Mouse (Mus musculus) thymus, postnatal 36 days (tissue): ENCODE measurements at regions not wholly inside any gene's neighbourhood (a gene's known extent, or its start where the extent isn't known, plus 50 kb on each side); places are given as distances from the start of the nearest gene placed in this dataset.

Experiments used
- DNase-seq, 2 experiments: peaks; one replicate each; pipeline ENCODE4 v3.0.0; 2022; ENCODE audit warnings: mixed read lengths in 2 of 2

DNA sequence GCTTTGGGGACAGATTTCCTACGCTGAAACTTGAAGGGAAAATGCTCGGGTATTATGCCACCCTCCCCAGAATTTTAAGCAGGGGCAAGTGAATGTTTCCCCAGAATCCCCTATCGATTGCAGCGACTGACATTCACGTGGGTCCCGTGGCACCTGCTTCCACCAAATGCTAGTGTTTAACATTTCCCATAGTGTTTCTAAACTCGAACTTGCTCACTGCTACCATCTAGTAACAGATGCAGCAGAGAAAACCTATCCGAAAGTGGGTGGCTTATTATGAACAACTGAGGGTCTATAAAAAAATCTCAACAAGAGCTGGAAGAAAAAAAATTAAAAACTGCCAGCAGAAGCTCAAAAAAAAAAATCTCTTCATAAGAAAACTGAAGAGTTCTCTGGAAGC lies 284.2 kb downstream of the Rnf144a start:
- no peak for DNase-seq

DNA sequence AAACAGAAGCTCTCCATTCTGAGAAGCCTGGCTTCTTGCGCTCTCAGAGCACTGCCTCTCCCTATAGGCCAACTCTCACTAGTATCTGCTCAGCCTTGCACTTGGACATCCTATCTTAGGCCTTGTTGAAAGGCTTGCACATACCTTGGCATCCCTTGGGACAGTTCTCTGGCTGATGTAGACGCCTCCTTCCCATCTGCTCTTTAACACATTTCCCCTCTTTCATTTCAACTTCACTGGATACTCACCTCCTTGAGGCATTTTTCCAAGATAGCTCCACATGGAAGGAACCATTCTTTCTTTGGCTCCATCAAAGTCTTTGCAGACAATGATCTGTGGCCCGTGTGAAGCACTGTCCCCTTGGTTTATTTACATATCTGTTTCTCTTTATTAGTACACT lies 285.0 kb downstream of the Rnf144a start:
- DNase-seq: no peak

DNA sequence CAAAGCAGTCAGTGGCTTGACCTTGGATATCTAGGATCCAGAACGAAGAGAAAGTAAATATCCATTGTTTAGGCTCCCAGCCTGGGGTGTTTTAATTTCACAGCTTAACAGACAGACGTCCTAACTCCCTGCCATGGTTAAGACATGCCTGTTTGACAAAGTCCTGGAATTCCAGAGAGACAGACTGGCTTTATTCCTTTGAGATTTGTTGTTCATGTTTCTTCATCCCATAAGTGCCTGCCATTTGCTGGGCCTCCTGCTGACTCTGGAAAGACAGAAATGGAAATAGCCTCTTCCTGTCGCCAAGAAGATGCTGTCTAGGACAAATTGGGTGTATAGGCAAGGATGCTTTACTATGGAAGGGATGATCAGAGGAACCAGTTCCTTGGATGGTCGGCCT lies 285.5 kb downstream of the Rnf144a start:
- DNase-seq: no peak

DNA sequence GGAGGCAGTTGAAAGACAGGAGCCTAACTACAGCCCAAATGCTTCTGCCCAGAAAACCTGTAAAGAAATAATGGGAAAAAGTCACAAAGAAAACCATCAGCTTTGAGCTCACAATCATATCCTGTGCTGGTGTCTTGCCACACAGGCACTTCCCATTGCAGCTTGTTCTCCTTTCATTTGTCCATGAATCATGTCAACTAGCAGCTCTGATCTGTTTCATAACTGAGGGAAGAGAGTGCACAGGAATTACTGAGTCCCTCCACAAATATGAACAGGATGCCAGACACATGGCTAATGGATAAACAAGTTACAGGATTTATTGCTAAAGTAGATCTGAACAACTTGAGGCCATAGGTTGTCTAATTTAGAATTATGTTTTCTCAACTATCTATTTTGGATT lies 286.2 kb downstream of the Rnf144a start:
- DNase-seq: no peak

DNA sequence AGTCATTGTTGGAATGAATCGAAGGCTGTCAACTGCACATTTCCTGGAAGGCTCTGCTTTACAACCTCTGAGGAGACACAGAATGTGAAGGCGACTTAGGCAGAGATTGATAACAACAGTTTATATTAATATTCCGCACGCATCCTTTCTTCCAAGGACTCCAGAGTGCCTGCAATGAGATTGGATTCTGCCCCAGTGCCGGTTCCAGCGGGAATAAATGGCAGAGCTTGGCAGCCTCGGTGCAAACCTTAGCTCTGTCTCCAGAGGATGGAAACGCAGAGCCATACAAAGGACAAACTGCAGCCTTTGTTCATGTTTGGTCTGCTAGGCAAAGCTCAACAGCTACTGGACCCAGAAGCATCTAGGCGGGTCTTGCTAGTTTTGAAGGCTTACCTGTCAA lies 288.8 kb downstream of the Rnf144a start:
- DNase-seq: no peak

DNA sequence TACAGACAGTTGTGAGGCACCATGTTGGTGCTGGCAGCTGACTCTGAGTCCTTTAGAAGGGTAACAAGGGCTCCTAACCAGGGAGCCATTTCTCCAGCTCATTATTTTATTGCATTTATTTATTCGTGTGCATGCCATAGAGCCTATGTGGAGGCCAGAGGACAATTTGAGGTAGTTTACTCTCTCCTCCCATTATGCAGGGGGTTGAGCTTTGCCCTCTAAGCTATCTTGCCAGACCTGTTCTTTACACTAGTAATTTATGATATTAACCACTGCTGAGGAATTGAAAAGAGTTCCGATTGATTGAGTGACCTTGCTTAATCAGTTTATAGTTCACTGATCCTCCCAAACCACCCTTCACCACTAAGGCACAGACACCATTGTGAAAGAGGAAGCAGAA lies 290.8 kb downstream of the Rnf144a start:
- no peak for DNase-seq

DNA sequence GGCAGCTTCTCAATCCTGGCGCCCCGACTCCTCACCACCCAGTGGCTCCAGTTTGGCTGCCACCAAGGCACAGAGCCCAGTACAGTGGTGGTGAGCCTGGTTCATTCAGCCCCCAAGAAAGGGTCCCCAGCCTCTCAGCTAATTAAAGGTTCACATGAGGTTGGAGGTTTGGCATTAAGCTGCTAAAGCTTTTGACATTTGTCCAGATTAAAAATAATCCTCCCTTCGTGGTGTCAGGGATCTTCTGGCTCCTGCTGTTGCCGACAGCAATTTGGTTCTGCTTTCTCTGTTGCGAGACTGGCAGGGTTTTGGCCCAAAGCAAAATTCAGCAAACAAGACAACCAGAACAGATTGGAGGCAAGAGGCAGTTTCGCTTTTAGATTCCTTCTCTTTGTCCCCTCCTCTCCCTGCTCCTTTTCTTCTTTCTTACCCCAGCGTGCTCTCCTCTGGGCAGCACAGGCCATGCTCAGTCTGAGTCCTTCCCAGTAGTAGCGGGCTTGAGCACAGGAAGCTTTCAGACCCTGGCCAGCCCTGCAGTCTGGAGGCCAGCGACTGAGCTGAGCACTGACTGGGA lies 299.6 kb downstream of the Rnf144a start:
- no peak for DNase-seq

DNA sequence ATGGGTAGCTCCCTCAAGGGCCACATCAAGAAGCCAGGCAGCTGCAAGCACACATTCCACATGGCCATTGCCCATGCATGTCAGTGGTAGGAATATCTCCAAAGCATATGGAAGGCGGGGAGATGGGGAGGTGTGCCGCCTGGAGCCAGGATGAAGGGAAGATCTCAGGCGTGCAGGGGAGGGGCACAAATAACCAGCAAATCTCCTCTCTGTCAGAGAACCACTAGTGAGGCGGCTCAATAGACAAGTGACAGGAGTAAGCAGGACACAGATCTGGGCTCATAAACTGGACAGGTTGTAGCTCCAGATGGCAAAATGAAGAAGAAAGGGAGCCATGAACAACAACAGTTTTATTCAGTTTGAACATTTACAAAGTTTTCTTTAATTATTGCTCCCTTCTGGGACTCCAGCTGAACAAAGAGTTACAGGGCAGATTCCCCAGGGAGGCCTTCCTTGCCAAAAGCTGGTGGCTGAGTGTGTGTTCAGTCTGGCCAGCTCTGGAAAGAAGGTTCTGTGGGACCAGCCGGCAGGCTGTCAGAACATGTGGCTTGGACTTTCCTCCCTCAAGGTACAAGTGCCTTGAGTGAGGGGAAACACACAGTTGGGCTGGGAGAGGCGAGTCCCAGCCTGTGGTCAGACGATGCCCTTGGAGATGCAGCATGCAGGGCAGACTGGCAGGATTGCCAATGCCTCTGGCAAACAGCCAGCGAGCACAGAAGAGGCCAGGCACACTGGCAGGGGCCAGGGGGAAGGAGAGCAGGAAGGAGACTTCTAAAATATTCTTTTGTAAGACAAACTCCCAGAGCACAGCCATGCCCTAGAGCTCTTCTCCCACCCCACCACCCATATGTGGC lies 302.7 kb downstream of the Rnf144a start:
- no peak for DNase-seq

DNA sequence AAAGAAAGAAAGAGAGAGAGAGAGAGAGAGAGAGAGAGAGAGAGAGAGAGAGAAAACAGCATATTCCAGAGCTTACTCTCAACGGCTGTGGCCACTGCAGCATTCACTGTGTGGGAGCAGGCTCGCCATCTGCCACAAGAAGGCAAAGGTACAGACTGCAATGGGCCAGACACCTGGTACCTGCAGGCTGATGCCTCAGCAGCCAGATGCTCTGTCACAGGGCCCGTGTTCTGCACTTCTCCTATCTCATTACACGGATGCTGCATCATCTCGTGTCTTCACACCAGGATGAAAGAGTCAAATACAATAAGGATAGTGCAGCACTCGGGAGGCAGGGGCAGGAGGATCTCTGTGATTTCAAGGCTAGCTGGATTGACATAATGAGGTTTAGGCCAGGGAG lies 305.2 kb downstream of the Rnf144a start:
- no peak for DNase-seq

DNA sequence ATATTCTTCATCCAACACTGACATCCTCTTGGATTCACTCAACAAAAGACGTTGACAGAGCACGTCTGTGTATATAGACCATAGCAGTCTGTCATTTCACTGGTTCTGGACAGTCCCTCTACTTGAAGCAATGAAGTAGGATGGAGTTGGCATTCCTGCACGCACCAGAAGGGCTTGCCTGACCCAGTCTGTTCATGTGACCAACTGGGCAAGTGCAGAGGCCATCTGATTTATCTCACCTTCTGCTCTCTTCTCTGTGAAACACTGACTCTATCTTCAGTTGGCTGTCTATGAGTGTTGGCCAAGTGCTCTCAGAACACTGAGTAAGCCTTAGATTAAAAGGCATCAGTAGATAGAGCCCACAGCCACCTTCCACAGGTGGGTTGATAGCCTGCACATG lies 310.7 kb downstream of the Rnf144a start:
- no peak for DNase-seq

DNA sequence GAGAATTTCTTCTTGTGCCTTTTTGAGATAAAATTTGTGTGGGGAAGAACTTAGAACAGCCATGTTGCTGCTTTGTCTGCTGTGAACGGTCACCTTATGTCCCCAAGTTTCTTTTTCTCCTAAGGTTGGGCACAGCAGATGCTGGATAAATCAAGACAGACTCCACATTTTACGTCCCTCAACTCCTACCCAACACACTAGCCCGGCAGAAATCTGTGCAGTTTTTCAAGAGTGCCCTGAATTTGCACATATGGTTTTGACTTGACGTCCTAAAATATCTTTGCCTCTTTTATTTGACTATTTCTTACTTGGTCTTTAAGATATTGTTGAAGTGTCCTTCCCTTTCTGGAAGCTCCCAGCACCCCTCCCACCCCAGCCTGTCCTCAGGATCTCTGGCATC lies 312.7 kb downstream of the Rnf144a start:
- DNase-seq: no peak

DNA sequence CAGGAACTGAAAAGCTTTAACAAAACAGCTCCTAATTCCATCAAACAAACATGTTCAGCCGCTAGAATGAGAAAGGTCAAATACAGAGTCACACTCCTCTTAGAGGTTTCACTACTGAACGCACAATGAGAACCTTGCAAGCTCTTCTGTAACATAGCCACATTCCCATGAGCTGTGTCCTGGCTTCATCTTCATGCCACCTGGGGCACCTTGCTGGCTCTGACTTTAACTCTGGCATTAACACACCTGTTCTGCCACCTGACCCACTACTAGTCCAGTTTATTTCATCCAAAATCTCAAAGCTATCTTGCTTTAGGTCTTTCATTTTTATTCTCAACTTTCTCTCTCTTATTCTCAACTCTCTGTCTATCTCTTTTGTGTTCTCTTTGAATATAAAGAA lies 314.9 kb downstream of the Rnf144a start:
- DNase-seq: no peak

DNA sequence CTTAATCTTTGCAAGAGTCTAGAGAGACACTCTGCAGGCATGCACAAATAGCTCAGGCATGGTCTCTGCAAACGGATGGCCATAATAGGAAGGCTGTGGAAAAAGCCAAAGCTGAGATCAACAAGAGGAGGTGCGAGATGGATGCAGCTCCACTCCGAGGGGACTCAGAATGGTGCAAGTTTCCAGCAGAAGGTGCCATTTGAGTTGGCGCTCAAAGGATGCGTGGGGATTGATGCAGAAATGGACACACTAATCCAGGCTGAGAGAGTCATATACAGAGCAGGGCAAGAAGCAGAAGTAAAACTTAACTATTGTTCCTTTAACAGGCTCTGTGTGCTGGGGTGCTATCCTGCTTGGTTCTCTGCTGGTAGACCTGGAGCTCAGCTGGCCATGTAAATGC lies 315.9 kb downstream of the Rnf144a start:
- no peak for DNase-seq

DNA sequence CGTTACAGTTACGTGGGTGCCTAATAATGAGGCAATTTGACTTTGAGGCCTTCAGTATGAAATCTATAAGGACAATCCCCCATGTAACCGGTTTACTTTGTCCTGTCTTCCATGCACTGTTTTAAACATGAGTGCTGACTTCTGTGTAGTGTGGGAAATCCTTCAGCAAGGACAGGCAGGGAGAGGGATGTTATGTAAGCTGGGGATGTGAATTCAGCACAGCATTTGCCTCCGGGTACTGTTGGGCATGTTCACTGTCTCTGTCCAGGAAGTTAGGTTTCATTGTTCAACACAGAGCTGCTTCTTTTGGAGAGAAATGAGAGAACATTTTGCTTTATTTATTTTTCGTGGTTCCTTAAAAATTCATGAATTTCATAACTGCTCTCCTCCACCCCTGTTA lies 322.7 kb downstream of the Rnf144a start:
- no peak for DNase-seq

DNA sequence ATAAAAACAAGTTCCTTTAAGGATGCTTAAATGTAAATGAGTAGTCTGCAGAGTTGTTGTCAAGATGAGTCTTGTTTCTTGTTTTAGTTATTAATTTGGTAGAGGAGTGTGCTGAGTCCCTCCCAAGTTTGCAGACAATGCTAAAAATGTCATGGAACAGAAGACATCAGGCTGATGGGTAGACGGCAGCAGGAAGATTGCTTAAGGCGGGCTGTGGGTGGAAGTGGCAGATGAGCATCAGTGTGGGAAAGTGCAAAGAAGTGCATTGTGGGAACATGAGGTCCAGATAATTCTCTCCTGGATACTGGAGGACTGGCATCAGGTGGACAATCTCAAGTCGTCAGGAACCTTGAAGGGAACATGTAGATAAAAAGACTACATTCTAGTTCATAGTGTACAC lies 323.2 kb downstream of the Rnf144a start:
- no peak for DNase-seq

DNA sequence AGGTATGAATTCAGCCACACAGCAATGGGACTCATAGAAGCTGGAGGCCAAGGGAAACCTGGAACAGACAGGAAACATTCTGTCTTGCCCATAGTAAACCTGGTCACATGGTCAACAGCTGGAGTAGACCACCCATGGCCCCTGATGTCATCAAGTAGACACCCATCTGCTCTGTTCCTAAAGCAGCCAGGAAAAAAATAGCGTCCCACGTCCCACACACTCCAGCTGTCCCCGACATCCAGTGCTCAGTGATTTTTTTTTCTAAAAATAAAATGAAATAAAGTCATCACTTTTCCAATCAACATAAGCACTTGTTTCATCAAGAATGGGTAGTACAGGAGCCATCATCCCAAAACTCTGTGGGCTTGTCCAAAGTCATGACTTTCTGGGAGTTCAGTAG lies 326.7 kb downstream of the Rnf144a start:
- no peak for DNase-seq

DNA sequence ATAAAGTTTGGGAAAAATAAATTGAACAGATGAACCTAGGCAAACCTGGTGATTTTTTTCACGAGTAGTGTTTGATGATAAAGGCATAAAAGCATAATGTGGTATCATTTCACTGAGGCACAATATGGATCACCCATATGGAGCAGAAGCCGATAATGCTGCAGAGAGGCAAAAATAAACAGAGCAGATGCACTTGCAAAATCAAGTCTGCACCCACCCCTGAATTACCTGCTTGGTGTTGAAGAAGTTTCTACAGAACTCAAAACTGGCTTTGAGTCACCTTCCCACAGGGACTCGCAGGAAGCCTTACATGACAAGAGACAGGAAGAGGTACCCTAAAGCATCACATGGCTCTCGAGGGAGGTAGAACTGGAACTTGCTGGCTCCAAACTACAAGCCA lies 328.1 kb downstream of the Rnf144a start:
- no peak for DNase-seq

DNA sequence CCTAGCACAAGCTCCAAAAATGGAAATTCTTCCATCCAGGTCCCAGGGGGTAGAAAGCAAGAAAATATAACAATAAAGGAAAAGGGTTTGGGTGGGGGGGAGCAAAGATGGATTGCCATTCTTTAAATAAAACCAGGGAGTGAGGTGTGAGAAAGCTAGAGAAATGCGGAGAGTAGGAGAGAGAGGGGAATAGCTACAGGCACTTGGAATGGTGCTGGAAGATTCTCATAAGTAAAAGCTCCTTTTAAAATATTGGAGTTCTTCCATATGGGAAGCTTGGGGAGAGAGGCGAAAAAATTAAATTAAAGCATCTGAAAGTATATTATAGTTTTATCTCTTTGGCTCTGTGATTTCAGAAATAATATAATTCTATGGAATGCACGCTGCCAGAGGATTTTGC lies 328.6 kb downstream of the Rnf144a start:
- DNase-seq: no peak

DNA sequence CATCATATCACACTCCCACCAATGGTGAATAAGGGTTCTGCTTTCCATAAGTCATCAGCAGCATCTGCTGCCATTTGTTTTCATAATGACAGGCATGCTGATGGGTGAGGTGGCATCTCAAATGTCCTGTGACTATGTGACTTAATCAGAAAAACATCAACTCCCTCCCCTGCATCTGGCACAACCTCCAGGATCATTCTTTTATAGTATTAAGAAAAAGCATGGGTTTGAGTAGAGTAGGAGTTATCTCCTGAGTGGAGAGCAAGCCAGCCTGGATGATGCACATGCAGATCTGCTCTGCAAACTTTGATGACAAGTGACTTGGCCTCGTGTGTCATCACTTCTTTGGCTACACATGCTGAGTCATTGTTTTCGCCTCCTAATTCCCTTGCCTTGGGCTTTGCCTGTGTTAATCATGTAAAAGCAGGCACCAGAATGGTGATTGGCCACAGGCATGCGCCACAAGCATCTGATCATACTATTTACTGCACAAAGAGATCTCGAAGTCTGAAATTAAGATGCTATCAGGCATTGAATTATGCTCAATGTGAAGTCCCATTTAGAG lies 335.9 kb downstream of the Rnf144a start:
- no peak for DNase-seq

DNA sequence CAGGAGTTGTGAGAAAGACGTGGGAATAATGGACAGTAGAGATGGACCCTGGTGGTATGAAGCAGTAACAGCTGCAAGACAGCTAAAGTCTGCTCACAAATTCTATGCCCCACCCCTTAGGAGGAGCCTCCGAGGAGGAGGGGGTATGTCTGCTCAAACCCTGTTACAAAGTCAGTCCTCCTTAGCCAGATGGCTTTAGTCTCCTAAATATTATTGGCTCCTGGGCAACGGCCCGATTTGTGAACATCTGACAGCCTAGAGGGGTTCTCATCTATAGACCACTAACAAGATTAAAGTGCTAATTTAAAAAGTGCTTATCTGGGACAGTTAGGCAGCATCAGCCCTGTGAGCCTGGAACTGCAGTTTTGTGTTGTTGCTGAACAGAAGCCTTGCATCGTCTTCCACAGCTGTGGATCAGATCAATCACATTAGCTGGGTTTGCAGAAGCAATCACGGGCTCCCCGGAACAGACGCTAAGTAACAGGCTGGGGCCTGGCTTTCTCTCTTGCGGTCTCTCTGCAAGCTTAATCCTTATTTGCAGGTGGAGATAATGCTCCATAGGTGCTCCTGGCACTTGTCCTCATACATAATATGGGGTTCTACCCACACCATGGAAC lies 339.3 kb downstream of the Rnf144a start:
- no peak for DNase-seq

DNA sequence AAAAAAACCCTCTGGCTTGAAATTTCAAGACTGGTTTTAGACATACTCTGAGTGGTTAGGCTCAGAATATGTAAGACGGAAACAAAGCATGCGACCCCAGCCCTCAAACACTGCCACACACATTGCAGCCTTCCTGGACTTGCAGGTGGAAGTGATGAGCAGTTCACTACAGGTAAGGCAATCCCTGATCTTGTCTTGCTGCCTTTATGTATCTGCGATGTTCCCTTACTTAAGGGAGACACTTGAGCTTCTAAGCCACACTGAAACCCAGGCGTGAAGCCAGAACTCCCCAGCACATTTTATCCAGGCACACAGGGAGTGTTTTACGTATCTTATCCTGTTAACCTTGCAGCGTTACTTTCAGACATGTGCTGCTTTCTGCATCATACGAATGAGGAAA lies 342.9 kb downstream of the Rnf144a start:
- no peak for DNase-seq

DNA sequence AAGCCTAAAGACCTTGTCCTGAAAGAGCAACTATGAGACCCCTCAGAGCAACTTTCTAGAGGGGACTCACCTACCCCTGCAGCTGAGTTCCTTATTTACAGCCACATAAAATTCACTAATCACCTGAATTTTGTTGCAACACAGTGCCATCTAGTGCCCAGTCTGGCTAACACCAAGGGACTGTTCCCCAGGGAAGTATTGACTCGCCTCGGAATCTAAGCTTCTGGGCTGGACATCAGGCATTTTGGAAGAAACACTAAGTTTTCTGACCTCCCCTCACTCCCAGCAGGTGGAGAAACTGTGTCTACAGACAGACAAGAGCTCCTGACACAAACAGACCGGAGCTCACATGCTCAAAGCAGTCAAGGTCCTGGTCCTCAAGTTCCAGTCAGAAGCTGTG lies 343.4 kb downstream of the Rnf144a start:
- DNase-seq: peak; percentile 55 to 65

DNA sequence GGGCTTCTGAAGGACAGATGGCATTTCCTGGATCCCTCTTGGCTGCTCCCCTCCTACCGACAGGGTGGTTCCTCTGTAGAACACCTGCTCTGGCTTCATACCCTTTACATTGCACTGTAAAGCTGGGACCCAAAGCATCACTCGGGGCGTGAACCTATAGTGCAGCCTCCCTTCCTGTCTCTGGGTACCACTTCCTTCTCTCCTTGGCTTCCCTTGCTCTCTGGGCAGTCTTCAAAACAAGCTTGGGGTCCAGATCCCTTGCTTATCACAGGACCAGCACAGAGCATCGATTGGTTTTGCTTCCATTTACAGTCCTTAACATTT lies 346.4 kb downstream of the Rnf144a start:
- DNase-seq: no peak
